Mouse (Mus musculus) lung, embryonic 14.5 days (tissue): Measurements from ENCODE around the gene Rgs7. TPM values are rescaled to one million over a fixed set of nuclear protein-coding genes. Genes with fewer than 3 reads are reported as not detected.

Source experiments
- ATAC-seq: fragments of 200-750 bp; cut with Nextera tagmentation; 2 replicates; pipeline ENCODE4 v1.8.0; 2017; ENCODE audit warnings: mild to moderate bottlenecking, moderate TSS enrichment, moderate library complexity; ENCODE audit not compliant: insufficient read depth
- DNase-seq: peaks from one replicate; pipeline ENCODE4 v3.0.0-alpha.2; 2015
- H3K27ac ChIP-seq: fragments of 300-500 bp; sonication (generic); 2 replicates; pipeline ENCODE4 v1.5.1; 2014; ENCODE audit warnings: low read depth, mild to moderate bottlenecking, moderate library complexity
- H3K27me3 ChIP-seq: fragments of 300-500 bp; sonication (generic); 2 replicates; pipeline ENCODE4 v1.6.1; 2014; ENCODE audit warnings: low read length, control low read depth; ENCODE audit not compliant: insufficient read depth
- H3K36me3 ChIP-seq: fragments of 300-500 bp; sonication (generic); 2 replicates; pipeline ENCODE4 v1.6.1; 2014; ENCODE audit warnings: control low read depth; ENCODE audit not compliant: insufficient read depth
- H3K4me1 ChIP-seq: fragments of 300-500 bp; sonication (generic); 2 replicates; pipeline ENCODE4 v1.6.1; 2014; ENCODE audit warnings: antibody characterized with exemption, control low read depth; ENCODE audit not compliant: insufficient read depth
- H3K4me2 ChIP-seq: fragments of 300-500 bp; sonication (generic); 2 replicates; pipeline ENCODE4 v1.6.1; 2014; ENCODE audit warnings: mild to moderate bottlenecking
- H3K4me3 ChIP-seq: fragments of 300-500 bp; sonication (generic); 2 replicates; pipeline ENCODE4 v1.5.1; 2014; ENCODE audit warnings: low read depth, low read length
- H3K9ac ChIP-seq: fragments of 300-500 bp; sonication (generic); 2 replicates; pipeline ENCODE4 v1.6.1; 2014
- H3K9me3 ChIP-seq: fragments of 300-500 bp; sonication (generic); 2 replicates; pipeline ENCODE4 v1.6.1; 2016; ENCODE audit warnings: low read depth, low read length, control low read depth
- CTCF ChIP-seq: IDR thresholded peaks from 2 replicates; pipeline ENCODE4 v1.5.1; 2016; ENCODE audit warnings: antibody characterized with exemption, low read depth
- WGBS: fragments of 180-500 bp; shearing (Covaris S2); extraction: QIAGEN DNeasy Blood & Tissue Kit; methylation state at CpG from one replicate; pipeline ENCODE4 v1.1.7; 2014; 5-methylcytosine and 5-hydroxymethylcytosine counted together
- polyA plus RNA-seq: library from polyadenylated mRNA; unstranded; fragments of >200 nt; fragmentation: Nextera tagmentation; extraction: Ambion mirVana; gene quantifications from 2 replicates; pipeline ENCODE4 v1.2.1, GENCODE M21; 2014

Rgs7 gene
- polyA plus RNA-seq, 1 experiment from 2014 or later = 0.08 TPM

DNA sequence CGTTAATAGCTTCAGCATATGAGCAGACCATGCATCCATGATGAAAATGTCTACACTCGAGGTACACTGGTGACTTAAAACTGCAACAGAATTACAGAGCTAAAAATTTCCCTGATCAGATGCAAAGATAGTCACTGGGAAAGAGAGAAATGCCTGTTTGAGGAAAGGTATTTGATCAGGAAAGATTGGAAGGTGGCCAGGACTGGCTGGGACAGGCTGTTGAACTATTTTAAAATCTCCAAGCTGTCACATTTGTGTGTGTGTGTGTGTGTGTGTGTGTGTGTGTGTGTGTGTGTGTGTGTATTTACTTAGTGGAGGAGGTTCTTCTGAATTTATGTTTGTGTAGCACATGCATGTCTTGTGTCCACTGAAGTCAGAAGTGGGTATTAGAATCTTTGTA, 27.7 kb downstream of the Rgs7 start:
- H3K9me3 ChIP-seq = no peaks in the 10 kb centered on the region

DNA sequence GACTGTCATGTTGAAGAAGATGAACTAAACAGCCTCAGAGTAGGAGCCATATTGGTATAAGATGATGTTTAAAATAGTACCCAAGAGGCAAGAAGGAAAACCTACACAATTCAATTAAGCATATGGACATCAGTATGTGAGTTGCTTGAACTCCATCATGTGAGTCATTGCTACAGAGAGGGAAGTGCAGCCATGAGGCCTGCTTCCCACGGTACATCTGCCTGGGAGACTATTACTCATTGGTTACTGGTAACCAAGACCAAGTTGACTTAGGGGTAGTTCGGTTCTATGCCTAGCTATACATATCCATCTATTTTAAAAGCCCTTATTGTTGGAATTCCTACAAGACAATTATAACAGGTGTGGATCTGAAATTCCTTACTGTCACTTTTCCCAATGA, 29.9 kb downstream of the Rgs7 start:
- no peak overlapping the region for H3K9ac ChIP-seq
- H3K36me3 ChIP-seq = no peaks in the 10 kb centered on the region
- no peak for DNase-seq
- WGBS = 83% methylated on average over 2 of the region's 2 CpGs
- no peak for ATAC-seq
- no peak overlapping the region for H3K27ac ChIP-seq
- H3K27me3 ChIP-seq = no peaks in the 10 kb centered on the region
- no peak overlapping the region for H3K4me2 ChIP-seq
- TF ChIP-seq CTCF = no peak
- H3K4me3 ChIP-seq = no peak overlapping the region
- H3K9me3 ChIP-seq = no peaks in the 10 kb centered on the region
- H3K4me1 ChIP-seq = no peaks in the 10 kb centered on the region

More for the DNA sequence above, 27.7 kb downstream of the Rgs7 start:
- WGBS = 68% methylated on average over 2 of the region's 2 CpGs
- no peak overlapping the region for H3K4me3 ChIP-seq
- no peak overlapping the region for H3K4me2 ChIP-seq
- no peak for TF ChIP-seq CTCF
- no peak for DNase-seq
- no peaks in the 10 kb centered on the region for H3K27me3 ChIP-seq
- H3K4me1 ChIP-seq = no peaks in the 10 kb centered on the region
- no peak overlapping the region for H3K27ac ChIP-seq
- no peak for ATAC-seq
- H3K9ac ChIP-seq = no peak overlapping the region
- H3K36me3 ChIP-seq = no peaks in the 10 kb centered on the region

DNA sequence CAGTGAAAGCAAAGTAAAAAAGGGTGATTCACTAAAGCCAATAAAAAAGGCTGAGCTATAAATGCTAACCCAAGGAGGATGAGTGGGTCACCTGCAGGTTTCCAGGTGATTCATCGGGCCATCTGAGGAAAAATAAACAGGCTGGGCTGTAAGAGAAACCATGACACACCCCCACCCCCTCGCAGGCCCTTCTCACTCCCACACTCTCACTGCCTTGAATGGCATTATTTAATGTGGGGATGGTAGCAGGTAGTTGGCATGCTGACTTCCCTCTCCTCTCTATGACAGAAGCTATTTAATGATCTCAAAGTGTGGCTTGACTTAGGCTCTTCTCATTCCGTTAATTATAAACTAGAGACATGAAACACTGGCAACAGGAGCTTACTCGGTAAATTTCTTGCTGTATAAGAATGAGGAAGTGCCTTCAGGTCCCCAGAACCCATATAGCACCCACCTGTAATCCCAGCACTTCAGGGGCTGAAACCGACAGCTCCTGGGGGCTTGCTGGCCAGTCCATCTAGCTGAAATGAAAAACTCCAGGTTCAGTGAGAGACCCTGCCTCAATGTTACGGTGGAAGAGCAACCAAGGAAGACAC, 38.2 kb downstream of the Rgs7 start:
- Histone ChIP-seq H3K36me3 (no peaks in the 10 kb centered on the region), H3K9ac (no peak overlapping the region), H3K27me3 (no peaks in the 10 kb centered on the region), H3K4me1 (no peaks in the 10 kb centered on the region), H3K4me2 (no peak overlapping the region), H3K4me3 (no peak overlapping the region), H3K27ac (no peak overlapping the region), H3K9me3 (no peaks in the 10 kb centered on the region)
- DNase-seq = no peak
- no peak for ATAC-seq
- WGBS = 66% methylated on average over 6 of the region's 6 CpGs
- no peak for TF ChIP-seq CTCF

DNA sequence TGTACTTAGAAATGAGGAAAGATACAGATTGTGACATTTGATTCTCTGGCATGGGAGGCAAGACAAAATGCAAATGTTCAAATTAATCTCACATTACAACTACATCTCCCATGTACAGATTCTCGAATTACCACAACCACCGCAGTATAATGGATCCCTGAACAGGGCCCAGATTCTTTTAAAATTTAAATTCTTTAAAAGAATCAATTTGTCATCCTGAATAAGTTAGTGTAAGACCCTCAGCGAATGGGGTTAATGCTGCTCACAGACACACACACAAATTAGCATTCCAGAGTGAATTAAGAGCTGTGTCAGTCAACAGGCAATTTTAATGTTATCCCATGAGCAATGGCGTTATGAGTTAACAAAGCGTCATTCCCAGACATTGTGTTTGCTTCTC, 44.3 kb downstream of the Rgs7 start:
- H3K4me3 ChIP-seq = no peak overlapping the region
- no peak for TF ChIP-seq CTCF
- no peaks in the 10 kb centered on the region for H3K4me1 ChIP-seq
- H3K36me3 ChIP-seq = no peaks in the 10 kb centered on the region
- no peak overlapping the region for H3K27ac ChIP-seq
- H3K27me3 ChIP-seq = no peaks in the 10 kb centered on the region
- DNase-seq (no peak), ATAC-seq (no peak)
- no peaks in the 10 kb centered on the region for H3K9me3 ChIP-seq
- H3K4me2 ChIP-seq = no peak overlapping the region
- 76% methylated on average over 5 of the region's 5 CpGs for WGBS
- no peak overlapping the region for H3K9ac ChIP-seq

DNA sequence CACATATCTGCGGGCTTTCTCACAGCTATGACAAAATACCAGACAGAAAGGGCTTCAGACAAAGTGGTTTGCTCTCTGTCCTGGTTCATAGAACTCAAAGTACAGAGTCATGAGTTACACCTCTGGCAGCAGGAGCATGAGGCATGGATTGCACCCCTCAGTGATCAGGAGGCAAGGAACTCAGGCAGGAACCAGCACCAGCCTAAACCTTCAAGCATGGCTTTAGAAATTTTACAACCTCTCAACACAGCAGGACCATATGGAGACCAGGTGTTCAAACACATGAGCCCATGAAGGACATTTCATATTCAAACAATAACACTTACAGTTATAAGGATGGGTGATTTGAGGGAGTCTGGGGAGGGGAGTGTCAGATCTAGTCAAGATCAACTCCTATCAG, 49.4 kb downstream of the Rgs7 start:
- no peak for TF ChIP-seq CTCF
- H3K4me3 ChIP-seq = no peak overlapping the region
- ATAC-seq (no peak), DNase-seq (no peak)
- H3K27ac ChIP-seq = no peak overlapping the region
- WGBS = 74% methylated on average over 1 of the region's 1 CpGs
- no peak overlapping the region for H3K4me2 ChIP-seq
- H3K27me3 ChIP-seq = no peaks in the 10 kb centered on the region
- H3K36me3 ChIP-seq = no peaks in the 10 kb centered on the region
- H3K9ac ChIP-seq = no peak overlapping the region
- H3K9me3 ChIP-seq = no peaks in the 10 kb centered on the region
- H3K4me1 ChIP-seq = no peaks in the 10 kb centered on the region

DNA sequence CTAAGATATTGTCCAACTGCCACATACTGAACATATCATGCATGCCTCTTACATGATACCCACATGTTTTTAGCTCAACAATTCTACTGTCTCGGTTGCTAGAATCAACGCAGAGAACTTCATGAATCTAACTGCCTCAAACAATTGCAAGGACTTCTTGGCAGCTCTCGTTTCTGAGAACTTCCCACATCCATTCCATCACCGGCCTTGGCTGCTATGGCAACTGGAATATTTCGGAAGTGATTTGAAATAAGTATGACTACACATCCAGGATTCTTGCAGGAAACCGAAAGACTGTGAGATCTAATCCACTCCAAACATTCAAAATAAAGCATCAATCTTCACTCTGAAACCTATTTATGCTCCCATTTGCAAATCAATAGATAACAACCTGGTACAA, 50.3 kb downstream of the Rgs7 start:
- H3K36me3 ChIP-seq = no peaks in the 10 kb centered on the region
- no peak for DNase-seq
- H3K4me2 ChIP-seq = no peak overlapping the region
- H3K9ac ChIP-seq = no peak overlapping the region
- no peaks in the 10 kb centered on the region for H3K4me1 ChIP-seq
- H3K27me3 ChIP-seq = no peaks in the 10 kb centered on the region
- H3K27ac ChIP-seq = no peak overlapping the region
- H3K4me3 ChIP-seq = no peak overlapping the region
- ATAC-seq = no peak
- no peak for TF ChIP-seq CTCF
- no peaks in the 10 kb centered on the region for H3K9me3 ChIP-seq
- WGBS = 76% methylated on average over 6 of the region's 6 CpGs

DNA sequence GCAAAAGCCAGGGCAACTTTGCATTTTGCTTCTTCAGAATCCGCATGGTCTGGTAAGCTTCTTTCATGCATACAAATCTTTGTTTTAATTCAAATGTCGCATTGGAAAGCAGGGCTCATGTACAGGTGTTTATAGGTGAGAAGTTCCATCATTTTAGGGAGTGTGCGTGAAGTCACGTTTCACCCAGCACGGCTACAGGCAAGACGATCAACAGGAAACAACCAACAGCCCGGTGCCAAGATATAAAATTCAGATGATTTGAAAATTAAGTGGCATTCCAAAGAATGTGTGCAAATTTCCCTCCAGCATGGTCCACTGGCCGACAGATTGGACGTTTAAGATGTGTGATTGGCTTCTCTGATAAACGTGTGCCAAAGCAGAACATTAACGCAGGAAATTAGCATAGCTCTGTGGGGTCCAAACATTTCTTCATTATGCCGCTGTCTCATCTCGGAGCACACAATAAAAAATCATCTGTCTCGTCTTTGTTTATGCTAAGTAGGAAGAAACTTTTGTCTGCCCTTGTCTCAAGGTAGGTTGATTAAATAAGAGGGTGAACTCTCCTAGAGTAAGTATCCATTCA, 58.6 kb downstream of the Rgs7 start:
- TF ChIP-seq CTCF = no peak
- no peak overlapping the region for H3K9ac ChIP-seq
- no peaks in the 10 kb centered on the region for H3K36me3 ChIP-seq
- no peaks in the 10 kb centered on the region for H3K27me3 ChIP-seq
- H3K27ac ChIP-seq = no peak overlapping the region
- WGBS = 68% methylated on average over 14 of the region's 14 CpGs
- DNase-seq = no peak
- H3K4me1 ChIP-seq = no peaks in the 10 kb centered on the region
- no peak overlapping the region for H3K4me3 ChIP-seq
- H3K9me3 ChIP-seq = no peaks in the 10 kb centered on the region
- no peak for ATAC-seq
- H3K4me2 ChIP-seq = no peak overlapping the region
